Mouse (Mus musculus) forebrain, embryonic 14.5 days (tissue): ENCODE measurements at regions not wholly inside any gene's neighbourhood (a gene's known extent, or its start where the extent isn't known, plus 50 kb on each side); places are given as distances from the start of the nearest gene placed in this dataset.

Experiments
- ATAC-seq: fragments of 200-750 bp; cut with Nextera tagmentation; 2 replicates; pipeline ENCODE4 v1.8.0; 2017; ENCODE audit warnings: mild to moderate bottlenecking, moderate library complexity
- DNase-seq: peaks from one replicate; pipeline ENCODE4 v3.0.0-alpha.2; 2015; ENCODE audit warnings: low spot score
- H3K27ac ChIP-seq: fragments of 300-500 bp; sonication (generic); 2 replicates; pipeline ENCODE4 v1.5.1; 2014; ENCODE audit warnings: low read depth, mild to moderate bottlenecking, control low read depth, low read length, moderate library complexity
- H3K27me3 ChIP-seq: fragments of 300-500 bp; sonication (generic); replicated peaks from 2 replicates; pipeline ENCODE4 v1.6.1; 2014; ENCODE audit warnings: low read length, control low read depth, mixed read lengths; ENCODE audit not compliant: control insufficient read depth, insufficient read depth
- H3K36me3 ChIP-seq: fragments of 300-500 bp; sonication (generic); 2 replicates; pipeline ENCODE4 v1.6.1; 2014; ENCODE audit warnings: low read length, control low read depth; ENCODE audit not compliant: control insufficient read depth, insufficient read depth
- H3K4me1 ChIP-seq: fragments of 300-500 bp; sonication (generic); 2 replicates; pipeline ENCODE4 v1.6.1; 2014; ENCODE audit warnings: antibody characterized with exemption, low read length, control low read depth; ENCODE audit not compliant: control insufficient read depth, insufficient read depth
- H3K4me2 ChIP-seq: fragments of 300-500 bp; sonication (generic); 2 replicates; pipeline ENCODE4 v1.6.1; 2014; ENCODE audit warnings: mild to moderate bottlenecking, control low read depth, low read length
- H3K4me3 ChIP-seq: fragments of 300-500 bp; sonication (generic); 2 replicates; pipeline ENCODE4 v1.5.1; 2014; ENCODE audit warnings: low read depth, low read length, control low read depth
- H3K9ac ChIP-seq: fragments of 300-500 bp; sonication (generic); 2 replicates; pipeline ENCODE4 v1.6.1; 2014; ENCODE audit warnings: mild to moderate bottlenecking, low read length, control low read depth, moderate library complexity
- H3K9me3 ChIP-seq: fragments of 300-500 bp; sonication (generic); replicated peaks from 2 replicates; pipeline ENCODE4 v1.6.1; 2016; ENCODE audit warnings: low read length, control low read depth, mixed read lengths; ENCODE audit not compliant: control insufficient read depth
- WGBS: fragments of 180-500 bp; shearing (Covaris S2); extraction: QIAGEN DNeasy Blood & Tissue Kit; methylation state at CpG from one replicate; pipeline ENCODE4 v1.1.7; 2014; 5-methylcytosine and 5-hydroxymethylcytosine counted together

DNA sequence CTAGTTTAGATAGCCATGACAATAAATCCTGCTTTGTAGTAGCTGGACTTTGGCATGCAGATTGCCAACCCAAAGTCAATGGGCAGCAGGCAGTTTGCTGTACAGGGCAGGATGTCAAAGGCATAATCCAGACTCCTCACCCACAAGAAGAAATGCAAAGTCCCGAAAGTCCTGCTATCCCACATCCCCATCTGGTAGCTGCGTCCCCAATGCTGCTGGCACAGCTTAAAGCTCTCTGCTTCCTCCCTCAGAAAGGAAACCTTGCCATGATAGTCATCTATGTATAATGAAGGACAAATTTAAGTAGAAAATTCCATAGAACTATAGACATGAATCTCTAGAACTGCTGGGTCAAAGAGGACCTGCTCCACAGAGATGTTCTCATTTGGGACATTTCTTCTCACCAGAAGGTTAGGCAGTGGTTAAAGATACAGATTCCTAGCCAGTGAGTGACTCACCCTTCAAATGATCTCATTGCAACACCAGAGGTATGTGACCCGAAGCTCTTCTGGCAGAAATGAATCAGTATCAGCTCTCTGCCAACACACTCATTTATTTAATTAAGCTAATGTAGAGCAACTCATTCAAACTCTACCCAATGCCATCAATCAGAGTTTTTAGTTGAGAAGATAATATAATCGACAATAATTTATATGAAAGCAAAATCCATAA lies 217.3 kb upstream of the Tusc1 start:
- ATAC-seq = no peak
- DNase-seq = no peak
- Histone ChIP-seq H3K27me3 (no peaks in the 10 kb centered on the region), H3K9me3 (no peaks in the 10 kb centered on the region), H3K27ac (no peak overlapping the region), H3K4me1 (no peaks in the 10 kb centered on the region), H3K4me2 (no peak overlapping the region), H3K36me3 (no peaks in the 10 kb centered on the region), H3K9ac (no peak overlapping the region), H3K4me3 (no peak overlapping the region)
- WGBS = 81% methylated on average over 4 of the region's 4 CpGs

DNA sequence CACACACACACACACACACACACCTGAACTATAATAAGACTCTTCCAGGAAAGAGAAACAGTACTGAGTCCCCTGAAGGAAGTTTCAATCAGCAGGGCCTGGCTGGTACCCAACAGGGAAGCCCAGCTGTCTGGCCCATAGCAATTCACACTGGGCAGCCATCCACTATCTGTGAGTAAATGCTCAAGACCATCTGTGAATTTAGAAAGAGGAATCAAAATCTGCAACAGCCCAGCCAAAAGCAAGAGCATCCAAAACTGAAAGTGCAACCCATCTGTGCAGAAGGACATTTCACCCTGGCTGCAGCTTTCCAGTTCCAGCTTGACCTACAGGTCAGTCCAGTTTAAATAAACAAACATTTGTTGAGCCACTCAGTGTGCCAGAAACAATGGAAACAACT lies 215.8 kb upstream of the Tusc1 start:
- Histone ChIP-seq H3K27ac (no peak overlapping the region), H3K9me3 (no peaks in the 10 kb centered on the region), H3K4me3 (no peak overlapping the region), H3K36me3 (no peaks in the 10 kb centered on the region), H3K4me2 (no peak overlapping the region), H3K4me1 (no peaks in the 10 kb centered on the region), H3K9ac (no peak overlapping the region), H3K27me3 (no peaks in the 10 kb centered on the region)
- DNase-seq = peak; percentile 59
- ATAC-seq = peak; percentile 58; the same call in 1 of the 2 replicates

DNA sequence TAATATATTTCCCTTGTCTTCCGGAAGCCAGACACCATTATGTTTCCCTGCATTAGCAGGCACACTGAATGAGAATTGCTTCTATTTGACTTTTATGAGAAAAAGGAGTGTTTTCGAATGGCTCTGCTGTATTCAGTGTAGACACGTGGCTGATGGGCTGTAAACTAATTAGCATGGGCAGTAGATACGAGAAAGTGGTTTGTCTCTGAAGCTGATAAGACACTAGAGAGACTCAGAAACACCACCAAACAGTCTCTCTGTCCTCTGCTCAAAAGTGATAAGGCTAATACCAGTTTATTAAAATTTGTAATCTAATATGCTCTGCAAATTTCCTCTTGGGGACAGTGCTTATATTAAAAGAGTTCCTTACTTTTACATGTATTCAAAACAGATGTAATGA lies 205.3 kb upstream of the Tusc1 start:
- H3K36me3 ChIP-seq = no peaks in the 10 kb centered on the region
- H3K4me2 ChIP-seq = no peak overlapping the region
- no peaks in the 10 kb centered on the region for H3K27me3 ChIP-seq
- H3K4me3 ChIP-seq = no peak overlapping the region
- no peak for DNase-seq
- ATAC-seq = no peak
- WGBS = 36% methylated on average over 4 of the region's 4 CpGs
- H3K9ac ChIP-seq = no peak overlapping the region
- H3K9me3 ChIP-seq = no peaks in the 10 kb centered on the region
- no peaks in the 10 kb centered on the region for H3K4me1 ChIP-seq
- no peak overlapping the region for H3K27ac ChIP-seq

DNA sequence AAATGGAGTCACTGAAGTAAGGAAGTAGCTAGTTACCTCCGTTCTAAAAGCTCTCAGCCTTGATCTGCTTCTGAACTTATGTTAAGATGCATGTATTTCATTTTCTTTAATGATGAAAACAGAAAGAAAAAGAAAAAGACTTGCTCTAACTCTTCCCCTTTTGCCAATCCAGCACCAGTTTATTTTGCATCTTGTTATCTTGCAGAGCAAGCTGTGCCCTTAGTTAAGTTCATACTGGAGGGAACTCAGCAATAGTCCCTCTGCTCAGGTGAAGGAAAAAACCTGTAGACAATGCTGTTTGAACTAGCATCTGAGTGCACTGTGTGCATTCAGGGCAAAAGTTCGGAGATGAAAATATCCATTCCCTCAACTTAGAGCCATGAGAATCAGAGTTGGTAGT lies 192.1 kb upstream of the Tusc1 start:
- no peak for ATAC-seq
- H3K27me3 ChIP-seq = no peaks in the 10 kb centered on the region
- 77% methylated on average over 2 of the region's 2 CpGs for WGBS

GRCm38 (mm10) chr4:93520454-93521100 lies 185.3 kb upstream of the Tusc1 start:
- WGBS = 96% methylated on average over 5 of the region's 5 CpGs
- Histone ChIP-seq H3K4me3 (no peak overlapping the region), H3K36me3 (no peaks in the 10 kb centered on the region), H3K9me3 (no peaks in the 10 kb centered on the region), H3K9ac (no peak overlapping the region), H3K4me2 (no peak overlapping the region), H3K4me1 (no peaks in the 10 kb centered on the region), H3K27ac (no peak overlapping the region), H3K27me3 (no peaks in the 10 kb centered on the region)
- no peak for DNase-seq
- no peak for ATAC-seq

More for the DNA sequence above, 192.1 kb upstream of the Tusc1 start:
- H3K4me3 ChIP-seq = no peak overlapping the region
- no peak for DNase-seq
- H3K27ac ChIP-seq = no peak overlapping the region
- no peak overlapping the region for H3K9ac ChIP-seq
- H3K9me3 ChIP-seq = no peaks in the 10 kb centered on the region
- H3K36me3 ChIP-seq = no peaks in the 10 kb centered on the region
- H3K4me2 ChIP-seq = no peak overlapping the region
- no peaks in the 10 kb centered on the region for H3K4me1 ChIP-seq

DNA sequence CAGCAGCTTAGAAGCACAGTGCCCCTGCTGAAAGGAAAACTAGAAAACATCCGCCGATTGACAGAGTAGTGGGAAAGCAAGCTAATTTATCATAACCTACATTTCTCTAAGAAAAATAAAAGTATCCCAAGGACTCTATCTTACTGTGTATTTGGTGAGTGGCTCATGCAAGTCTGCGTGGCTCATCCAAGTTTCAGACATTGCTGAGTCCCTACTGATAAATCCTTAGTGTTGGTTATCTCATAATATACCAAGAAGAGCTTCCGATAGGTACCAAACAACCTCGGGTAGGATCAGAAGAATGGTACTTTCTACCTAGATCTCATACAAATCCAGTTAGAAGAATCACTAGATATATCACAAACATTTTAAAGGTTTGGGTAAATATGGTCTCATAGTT lies 183.6 kb upstream of the Tusc1 start:
- no peak overlapping the region for H3K4me3 ChIP-seq
- no peak overlapping the region for H3K27ac ChIP-seq
- no peaks in the 10 kb centered on the region for H3K36me3 ChIP-seq
- H3K4me2 ChIP-seq = no peak overlapping the region
- DNase-seq (no peak), ATAC-seq (no peak)
- no peak overlapping the region for H3K9ac ChIP-seq
- no peaks in the 10 kb centered on the region for H3K27me3 ChIP-seq
- no peaks in the 10 kb centered on the region for H3K4me1 ChIP-seq
- 92% methylated on average over 5 of the region's 5 CpGs for WGBS
- no peaks in the 10 kb centered on the region for H3K9me3 ChIP-seq

DNA sequence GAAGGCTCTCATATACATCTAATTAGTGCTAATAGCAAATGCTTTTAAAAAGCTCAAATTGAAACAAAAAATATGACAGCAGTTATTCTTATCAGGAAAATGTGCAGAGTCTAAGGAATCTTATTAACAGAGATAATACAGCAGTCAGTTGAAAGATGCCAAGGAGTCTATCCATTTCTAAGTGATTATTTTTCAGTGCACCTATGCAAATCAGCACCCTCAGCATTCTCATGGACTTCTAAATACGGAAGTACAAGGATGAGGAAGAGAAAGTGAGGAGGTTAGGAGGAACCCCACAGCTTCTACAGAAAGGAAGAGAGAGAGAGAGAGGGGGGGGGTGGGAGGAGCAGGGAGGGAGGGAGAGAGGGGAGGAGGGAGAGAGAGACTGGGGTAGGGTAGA lies 175.5 kb upstream of the Tusc1 start:
- 17% methylated on average over 1 of the region's 1 CpGs for WGBS
- no peaks in the 10 kb centered on the region for H3K9me3 ChIP-seq
- no peak overlapping the region for H3K4me2 ChIP-seq
- ATAC-seq (no peak), DNase-seq (no peak)
- H3K9ac ChIP-seq = no peak overlapping the region
- no peak overlapping the region for H3K27ac ChIP-seq
- H3K4me3 ChIP-seq = no peak overlapping the region
- H3K27me3 ChIP-seq = no peaks in the 10 kb centered on the region
- no peaks in the 10 kb centered on the region for H3K36me3 ChIP-seq
- H3K4me1 ChIP-seq = no peaks in the 10 kb centered on the region

GRCm38 (mm10) chr4:93496871-93497270 lies 161.6 kb upstream of the Tusc1 start:
- Histone ChIP-seq H3K4me1 (no peaks in the 10 kb centered on the region), H3K36me3 (no peaks in the 10 kb centered on the region), H3K4me3 (no peak overlapping the region), H3K9me3 (no peaks in the 10 kb centered on the region), H3K4me2 (no peak overlapping the region), H3K27me3 (no peaks in the 10 kb centered on the region), H3K27ac (no peak overlapping the region), H3K9ac (no peak overlapping the region)
- WGBS = 80% methylated on average over 2 of the region's 2 CpGs
- DNase-seq = no peak
- no peak for ATAC-seq

GRCm38 (mm10) chr4:93494319-93494718 lies 159.0 kb upstream of the Tusc1 start:
- Histone ChIP-seq H3K4me2 (no peak overlapping the region), H3K27me3 (no peaks in the 10 kb centered on the region), H3K27ac (no peak overlapping the region), H3K9me3 (no peaks in the 10 kb centered on the region), H3K4me1 (no peaks in the 10 kb centered on the region), H3K36me3 (no peaks in the 10 kb centered on the region), H3K4me3 (no peak overlapping the region), H3K9ac (no peak overlapping the region)
- no peak for DNase-seq
- no peak for ATAC-seq
- 93% methylated on average over 4 of the region's 4 CpGs for WGBS
